Mouse (Mus musculus): Measurements from ENCODE around the gene Fbxo22.

- TF ChIP-seq EP300 (optimal IDR thresholded peaks at IDR 0.05), result no peak
- no peak for TF ChIP-seq CTCF (IDR thresholded peaks at IDR 0.05; ENCODE audit: low read depth)
Observed at GRCm38 (mm10) chr9:55264356-55265302, 55.9 kb downstream of the Fbxo22 start.
